Mouse (Mus musculus) gastrocnemius, postnatal 4 days (tissue): ENCODE data around the gene Uhrf1bp1l. TPM values are rescaled to one million over a fixed set of nuclear protein-coding genes. Genes with fewer than 3 reads are reported as not detected.

ENCODE experiments used
- DNase-seq, 2 experiments: peaks; one replicate each; pipeline ENCODE4 v3.0.0; 2021 to 2022; ENCODE audit warnings: low spot score in 2 of 2, mixed read lengths in 2 of 2
- total RNA-seq, 2 experiments: library from RNA; stranded (reverse); gene quantifications; 2 replicates each; pipeline ENCODE4 v1.2.3; 2021

Gene Uhrf1bp1l
- total RNA-seq, 2 experiments from 2014 or later = 11.5 to 17.9 TPM

- no peak for DNase-seq
Observed at GRCm38 (mm10) chr10:89833166-89833565, 88.4 kb downstream of the Uhrf1bp1l start.

GRCm38 (mm10) chr10:89837476-89837875 lies 92.7 kb downstream of the Uhrf1bp1l start:
- DNase-seq = no peak

- DNase-seq = no peak
Observed at GRCm38 (mm10) chr10:89838834-89839233, 94.0 kb downstream of the Uhrf1bp1l start.

- no peak for DNase-seq
Observed at GRCm38 (mm10) chr10:89850951-89851350, 106.2 kb downstream of the Uhrf1bp1l start.

- DNase-seq = no peak
Observed at GRCm38 (mm10) chr10:89855251-89855875, 110.6 kb downstream of the Uhrf1bp1l start.

- DNase-seq = no peak
Observed at GRCm38 (mm10) chr10:89856286-89856685, 111.5 kb downstream of the Uhrf1bp1l start.

GRCm38 (mm10) chr10:89868211-89868610 lies 123.4 kb downstream of the Uhrf1bp1l start:
- DNase-seq = no peak

GRCm38 (mm10) chr10:89868836-89869235 lies 124.0 kb downstream of the Uhrf1bp1l start:
- no peak for DNase-seq

Other genes with a start within 250 kb of the Uhrf1bp1l start
- gene Nr1h4, start 211.4 kb upstream of the Uhrf1bp1l start, total RNA-seq = under 1 TPM in 1 of 2 experiments, not detected in 1; 0.18 TPM
- under 1 TPM in 1 of 2 experiments, not detected in 1; 0.05 TPM for gene Slc17a8, start 123.7 kb upstream of the Uhrf1bp1l start, total RNA-seq
- gene Scyl2, start 58.7 kb upstream of the Uhrf1bp1l start, total RNA-seq = 10 to 100 TPM; 15.0 to 18.6 TPM
- 1 to 10 TPM; 6.9 to 8.0 TPM for gene Actr6, start 12.7 kb upstream of the Uhrf1bp1l start, total RNA-seq
- 1 to 10 TPM in 1 of 2 experiments, under 1 TPM in 1; 0.62 to 1.3 TPM for gene Anks1b, start 128.5 kb downstream of the Uhrf1bp1l start, total RNA-seq